Mouse (Mus musculus) megakaryocyte progenitor cell, adult 5-6 weeks (primary cell): ENCODE measurements around the gene Arl15. TPM values are rescaled to one million over a fixed set of nuclear protein-coding genes. Genes with fewer than 3 reads are reported as not detected.
A peak's percentile ranks its signal among the peaks of the same experiment; 100 is the strongest.

Experiments
- ATAC-seq: replicated peaks from 2 replicates; pipeline ENCODE4 v1.8.0; 2016; ENCODE audit warnings: mild to moderate bottlenecking, moderate TSS enrichment, inconsistent platforms; ENCODE audit not compliant: poor library complexity
- total RNA-seq, 2 experiments: library from RNA; stranded (forward) in 1 of 2; stranded (reverse) in 1 of 2; fragments of 157-497, 149-512 nt in 1 of 2; fragments of 200-1000 nt in 1 of 2; gene quantifications; 2 replicates each; pipeline versions ENCODE4 v1.2.3 to v1.2.4; 2015 to 2017

The Arl15 gene
- total RNA-seq, 2 experiments from 2014 or later, result 14.9 to 17.5 TPM

DNA sequence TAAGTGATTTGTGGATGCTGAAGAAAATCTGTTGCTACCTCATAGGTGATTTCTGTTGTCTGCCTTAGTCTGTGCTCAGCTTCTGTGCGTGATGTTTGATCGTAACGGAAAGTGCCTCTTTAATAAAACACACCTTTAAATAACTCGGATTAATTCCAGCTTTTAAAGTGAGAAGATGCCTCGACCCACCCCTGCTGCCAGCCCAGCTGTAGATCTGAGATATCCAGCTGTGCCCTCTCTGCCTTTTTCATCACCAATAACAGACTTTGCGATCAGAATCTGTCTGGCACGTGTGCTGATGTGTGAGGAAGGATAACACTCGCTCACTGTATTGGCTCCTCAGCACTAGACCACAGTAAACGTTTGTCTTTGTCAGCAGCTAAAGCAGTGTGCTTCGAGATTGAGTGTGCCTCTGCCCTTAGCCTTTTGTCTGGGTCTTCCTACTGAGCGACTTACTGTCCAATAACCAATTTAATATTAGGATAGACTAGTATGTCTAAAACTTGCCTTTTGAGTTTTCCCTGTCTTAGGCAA is 117.7 kb downstream of the Arl15 start:
- no peak for ATAC-seq

DNA sequence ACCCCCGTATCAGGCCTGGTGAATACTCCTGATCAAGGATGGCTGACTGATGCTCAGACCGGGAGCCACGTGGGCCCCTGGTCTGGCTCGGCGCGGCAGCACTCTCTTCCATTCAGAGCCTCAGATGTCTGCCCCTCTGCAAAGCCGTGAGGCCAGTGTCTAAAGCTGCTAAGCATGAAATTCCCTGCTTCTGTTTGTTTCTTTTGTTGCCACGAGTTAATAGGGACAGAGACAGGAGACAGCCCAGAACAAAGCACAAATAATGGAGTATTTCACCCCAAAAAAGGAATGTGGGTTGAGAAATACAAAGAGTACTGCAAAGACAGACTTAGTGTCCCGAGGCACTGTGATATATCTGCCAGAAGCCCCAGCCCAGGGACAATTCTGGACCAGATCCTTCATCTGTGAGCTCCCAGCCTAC is 120.3 kb downstream of the Arl15 start:
- no peak for ATAC-seq

DNA sequence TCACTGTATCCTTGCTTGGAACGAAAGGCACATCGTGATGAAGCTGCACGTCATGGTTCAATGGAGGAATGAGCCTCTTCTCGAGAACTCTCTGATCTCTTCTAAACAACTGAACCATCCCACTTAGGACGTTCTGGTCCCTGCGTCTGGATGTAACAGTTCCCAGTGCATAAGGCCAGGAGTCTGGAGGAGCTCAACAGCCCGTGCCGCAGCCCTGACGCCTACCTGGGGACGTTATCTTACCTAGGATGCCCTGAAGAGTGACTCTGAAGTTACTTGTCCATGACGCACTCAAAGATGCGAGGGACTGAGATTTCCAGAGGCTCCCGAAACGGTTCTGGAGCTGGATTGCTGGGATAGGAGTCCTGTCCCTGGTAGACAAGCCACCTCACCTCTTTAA is 121.4 kb downstream of the Arl15 start:
- ATAC-seq, result no peak

DNA sequence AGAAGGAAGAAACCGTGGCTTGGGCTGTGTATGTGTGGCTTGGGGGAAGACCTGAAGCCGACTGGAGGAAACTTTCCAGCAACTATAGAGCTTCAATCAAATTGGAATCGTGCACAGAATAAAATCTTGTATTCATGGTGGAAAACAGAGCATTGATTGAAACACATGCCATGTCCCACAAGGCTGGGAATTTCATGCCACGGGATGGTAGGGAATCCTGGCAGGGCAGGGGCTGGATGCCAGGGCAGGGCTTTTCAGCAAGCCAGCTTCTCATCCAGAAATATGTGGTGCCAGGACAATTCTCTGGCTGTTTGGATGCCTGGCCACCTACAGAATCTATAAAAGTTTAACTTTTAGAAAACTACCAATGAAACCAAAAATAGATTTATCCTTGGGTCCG is 122.5 kb downstream of the Arl15 start:
- no peak for ATAC-seq

DNA sequence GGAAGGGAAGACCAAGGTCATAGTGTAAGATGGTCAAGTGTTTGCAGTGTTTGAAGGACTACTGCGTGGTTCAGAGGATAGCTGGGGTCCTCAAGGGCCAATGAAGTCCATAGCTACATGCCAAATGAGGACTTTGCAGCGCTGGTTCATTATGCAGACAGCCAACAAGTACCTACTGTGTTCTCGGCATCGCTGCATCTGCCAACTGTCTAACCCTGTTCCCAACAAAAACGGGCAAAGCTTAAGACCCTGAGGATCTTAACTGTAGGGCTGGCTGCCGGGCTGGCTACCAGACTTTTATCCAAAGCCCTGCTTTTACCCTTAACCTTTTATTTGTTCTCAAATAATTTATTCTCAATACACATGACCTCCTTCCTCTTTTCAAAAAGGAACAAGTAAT is 123.1 kb downstream of the Arl15 start:
- no peak for ATAC-seq

DNA sequence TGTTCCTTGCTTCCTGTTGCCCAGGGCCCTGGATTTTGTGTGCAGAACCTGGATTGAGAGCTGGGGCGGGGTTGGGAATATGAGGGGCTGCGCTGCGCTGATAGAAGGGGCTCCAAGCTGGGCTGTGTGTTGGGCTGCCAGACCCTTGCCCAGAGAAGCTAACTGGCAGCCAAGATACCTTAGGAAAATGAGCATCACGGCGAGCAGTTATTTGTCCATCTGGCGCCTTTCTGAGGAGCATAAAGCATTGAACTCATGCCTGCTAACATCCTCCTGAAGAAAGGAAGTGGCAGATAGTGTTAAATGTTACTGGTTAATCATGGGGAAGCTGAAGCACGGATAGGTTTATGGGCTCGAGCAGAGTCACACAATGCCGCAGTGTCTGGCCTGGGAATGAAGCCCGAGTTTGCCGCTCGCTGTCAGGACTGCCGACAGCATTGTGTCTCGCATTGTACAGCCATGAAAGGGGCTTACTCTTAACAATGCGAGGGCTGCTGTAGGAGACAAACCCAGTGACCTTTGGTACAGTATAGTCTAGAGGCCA is 123.6 kb downstream of the Arl15 start:
- ATAC-seq, result no peak

DNA sequence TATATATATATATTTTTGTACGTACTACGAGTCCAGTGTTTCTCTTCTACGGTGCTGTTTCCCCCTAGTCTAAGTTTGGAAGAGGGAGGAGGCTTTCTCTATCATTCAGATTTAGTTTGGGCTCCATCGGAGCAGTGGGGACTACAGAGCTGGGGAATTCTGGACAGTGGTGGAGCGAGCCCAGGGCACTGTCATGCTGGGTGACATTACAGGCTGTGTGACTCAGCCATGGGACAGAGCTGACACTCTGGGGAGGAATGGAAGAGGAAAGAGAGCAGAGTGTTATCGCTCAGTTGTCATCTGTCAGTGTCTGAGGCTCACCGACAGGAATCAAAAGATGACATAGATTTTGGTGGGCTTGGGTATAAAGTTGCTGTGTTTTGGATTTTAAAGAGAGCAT is 124.4 kb downstream of the Arl15 start:
- ATAC-seq, result no peak

DNA sequence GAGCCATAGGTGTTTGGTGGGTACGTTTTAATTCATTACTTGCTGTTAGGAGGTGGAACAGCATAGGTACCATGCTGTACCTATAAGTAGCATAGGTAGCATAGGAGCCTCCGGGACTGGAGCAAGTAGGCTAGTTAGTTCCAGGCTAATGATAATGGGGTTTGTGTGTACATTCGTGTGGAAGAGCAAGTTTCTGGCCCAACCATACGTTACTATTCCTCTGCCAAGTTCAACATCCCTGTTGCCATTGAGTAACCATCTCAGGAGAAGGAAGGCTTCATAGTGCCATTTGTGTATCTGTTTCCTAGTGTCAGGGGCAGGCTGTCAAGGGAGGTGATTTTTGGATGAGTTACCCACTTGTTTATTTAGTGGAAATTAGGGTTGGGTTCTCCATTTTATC is 141.4 kb downstream of the Arl15 start:
- ATAC-seq, result no peak

DNA sequence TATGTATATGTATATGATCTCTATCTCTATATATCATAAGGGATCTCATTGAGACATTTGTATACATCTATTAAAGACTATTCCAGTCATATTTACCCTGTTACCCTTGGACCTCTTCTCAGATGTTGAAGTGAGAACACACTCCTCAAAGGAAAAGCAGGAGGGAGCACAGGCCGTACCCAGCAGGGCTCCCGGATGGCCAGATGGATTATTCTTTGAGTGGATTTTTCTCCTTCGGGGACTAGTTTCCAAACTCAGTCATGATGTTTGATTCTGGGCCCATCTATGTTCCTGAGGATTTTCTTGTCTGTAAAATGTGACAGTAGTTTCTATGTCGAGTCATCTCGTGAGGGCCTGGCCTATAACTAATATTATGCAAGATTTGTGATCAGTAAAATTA is 142.9 kb downstream of the Arl15 start:
- ATAC-seq, result no peak

DNA sequence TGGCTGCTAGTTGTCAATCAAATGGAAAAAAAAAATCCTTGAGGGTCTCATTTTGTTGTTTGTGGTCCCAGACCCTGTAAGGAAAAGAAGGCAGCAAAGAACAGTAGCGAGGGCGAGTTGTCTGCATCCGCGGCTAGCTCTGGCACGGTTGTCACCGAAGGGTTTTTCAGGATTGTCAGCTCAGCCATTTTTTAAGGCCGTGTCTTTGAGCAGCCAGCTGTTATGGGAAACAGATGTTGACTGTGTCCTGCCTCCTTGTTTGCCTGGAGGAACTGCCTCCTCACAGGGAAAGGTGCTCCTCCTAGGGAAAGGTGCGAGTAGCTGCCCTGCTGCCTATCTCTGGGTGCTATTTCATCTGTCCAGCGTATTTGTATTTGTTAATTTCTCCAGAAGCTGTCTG is 144.3 kb downstream of the Arl15 start:
- ATAC-seq, result no peak

DNA sequence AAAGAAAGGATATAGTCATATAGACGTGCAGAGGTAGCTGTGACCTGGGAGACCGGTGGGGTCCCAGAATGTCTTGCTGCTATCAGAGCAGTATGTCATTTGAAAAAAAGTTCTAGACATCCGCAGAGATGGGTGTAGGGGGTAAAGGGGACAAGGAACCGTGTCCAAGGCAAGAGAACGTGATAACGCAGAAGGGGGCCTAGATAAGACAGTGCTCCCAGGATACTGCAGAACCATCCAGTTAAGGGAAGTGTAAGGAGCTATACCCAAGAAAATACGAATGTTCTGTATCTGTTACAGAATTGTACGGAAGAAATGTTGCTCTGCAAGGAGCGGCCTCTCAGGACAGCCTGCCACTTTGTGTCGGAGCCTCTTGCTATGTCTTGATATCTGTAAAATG is 144.8 kb downstream of the Arl15 start:
- no peak for ATAC-seq

DNA sequence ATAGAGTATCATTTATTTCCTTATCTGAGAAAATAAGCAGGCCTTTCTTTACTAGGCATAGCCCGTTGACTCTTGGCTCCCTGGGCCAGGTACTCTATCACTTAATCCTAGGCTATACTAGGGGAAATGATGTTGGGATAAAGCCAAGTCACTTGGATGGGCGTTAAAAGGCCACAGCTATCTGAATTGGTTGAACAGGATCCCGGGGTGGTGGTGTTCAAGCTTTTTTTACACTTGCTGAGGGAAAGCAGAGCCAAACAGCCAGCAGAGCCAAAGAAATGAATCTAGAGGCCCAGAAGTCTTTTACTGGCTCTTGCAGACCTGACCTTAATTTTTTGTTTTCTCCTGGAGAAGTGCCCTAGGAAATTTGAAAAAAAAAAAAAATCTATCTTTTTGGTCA is 145.4 kb downstream of the Arl15 start:
- ATAC-seq, result no peak

DNA sequence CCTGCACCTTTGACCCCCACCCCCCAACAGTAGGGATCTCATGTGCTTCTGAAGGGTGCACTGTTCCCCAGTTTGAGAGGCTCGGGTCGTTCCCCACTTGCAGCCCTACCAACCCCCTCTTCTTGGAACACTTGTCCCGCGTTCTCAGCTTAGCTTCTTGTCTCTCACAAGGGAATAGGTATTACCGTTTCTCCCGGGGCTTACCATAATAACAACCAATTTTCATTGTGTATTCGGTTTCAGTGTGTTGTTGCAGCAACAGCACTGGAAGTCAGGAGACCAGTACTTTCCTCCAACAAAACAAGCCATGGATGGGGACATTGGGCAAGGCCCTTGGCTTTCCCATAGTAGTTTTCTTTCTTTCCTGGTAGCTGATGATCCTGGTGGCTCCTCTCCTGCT is 145.8 kb downstream of the Arl15 start:
- no peak for ATAC-seq

DNA sequence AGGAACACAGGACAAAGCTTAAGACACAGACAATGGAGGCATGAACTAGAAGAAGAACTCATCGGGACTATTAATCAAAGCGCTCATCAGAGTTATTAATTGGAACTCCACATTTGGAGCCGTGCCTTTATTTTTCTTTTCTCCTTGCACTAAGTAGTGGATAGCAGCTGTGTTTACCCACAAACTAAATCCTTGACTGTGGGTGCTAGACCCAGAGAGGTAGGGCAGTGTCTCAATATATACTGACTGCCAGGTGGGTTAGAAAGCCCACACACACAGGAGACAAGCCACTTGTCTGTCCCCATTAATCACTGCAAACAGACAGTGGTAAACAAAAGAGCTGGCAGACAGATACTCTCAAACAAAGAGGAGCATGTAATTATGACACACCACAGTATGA is 147.6 kb downstream of the Arl15 start:
- ATAC-seq, result no peak

DNA sequence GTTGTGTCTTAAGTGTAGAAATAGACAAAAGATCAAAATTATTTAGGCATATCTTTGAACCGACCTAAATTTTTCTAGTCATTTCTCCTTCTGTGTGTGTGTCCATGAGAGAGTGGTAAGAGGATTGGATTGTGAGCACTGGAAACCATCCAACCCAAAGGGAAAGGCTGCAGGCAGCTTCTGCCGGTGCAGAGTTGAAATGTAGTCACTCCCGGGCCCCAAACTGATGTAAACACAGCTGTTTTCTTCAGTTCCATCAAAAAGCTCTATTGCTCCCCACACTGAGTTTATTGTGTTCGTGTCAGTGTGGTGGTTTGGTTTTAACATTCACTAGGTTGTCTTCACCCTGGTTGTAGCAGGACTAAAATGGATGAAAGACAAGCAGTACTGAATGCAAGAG is 153.2 kb downstream of the Arl15 start:
- ATAC-seq, result no peak

DNA sequence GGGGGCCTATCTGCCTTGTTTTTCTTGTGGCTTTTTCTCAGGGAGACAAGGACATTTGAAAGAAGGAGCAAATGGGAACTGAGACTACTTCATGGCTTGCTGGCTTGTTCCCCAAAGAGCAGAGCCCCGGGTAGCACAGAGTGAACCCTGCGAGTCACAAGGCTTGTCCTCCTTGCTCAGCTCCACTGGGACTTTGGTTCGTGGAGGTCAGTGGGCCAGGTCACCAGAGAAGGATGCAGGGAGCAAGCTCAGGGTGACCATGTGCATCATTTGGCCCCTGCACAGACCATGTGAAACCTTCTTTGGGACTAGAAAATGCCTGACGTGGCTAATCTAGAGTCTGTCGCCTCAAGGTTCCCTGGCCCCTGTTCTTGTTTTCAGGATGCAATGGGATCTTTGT is 155.4 kb downstream of the Arl15 start:
- ATAC-seq, result 0 out of 2 replicates have a peak, but pooled peaks have one; percentile 29

DNA sequence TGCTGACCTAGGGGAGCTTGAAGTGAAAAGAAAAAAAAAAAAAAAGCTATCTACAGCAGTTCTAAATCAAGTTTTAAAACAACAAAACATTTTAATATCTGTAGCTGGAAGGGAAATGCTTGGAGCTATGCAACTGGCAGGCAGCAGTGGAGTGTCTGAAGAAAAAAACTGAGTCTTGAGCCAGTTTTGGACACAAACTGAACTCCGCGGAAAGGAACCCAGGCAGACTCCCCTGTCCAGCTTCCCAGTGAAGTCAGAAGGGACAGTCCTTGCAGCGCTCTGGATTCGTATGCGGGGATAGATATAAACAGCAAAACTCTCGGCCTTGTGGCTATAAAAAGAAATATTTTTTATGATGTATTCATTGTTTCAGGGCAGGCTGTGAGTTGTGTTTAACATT is 155.8 kb downstream of the Arl15 start:
- no peak for ATAC-seq

DNA sequence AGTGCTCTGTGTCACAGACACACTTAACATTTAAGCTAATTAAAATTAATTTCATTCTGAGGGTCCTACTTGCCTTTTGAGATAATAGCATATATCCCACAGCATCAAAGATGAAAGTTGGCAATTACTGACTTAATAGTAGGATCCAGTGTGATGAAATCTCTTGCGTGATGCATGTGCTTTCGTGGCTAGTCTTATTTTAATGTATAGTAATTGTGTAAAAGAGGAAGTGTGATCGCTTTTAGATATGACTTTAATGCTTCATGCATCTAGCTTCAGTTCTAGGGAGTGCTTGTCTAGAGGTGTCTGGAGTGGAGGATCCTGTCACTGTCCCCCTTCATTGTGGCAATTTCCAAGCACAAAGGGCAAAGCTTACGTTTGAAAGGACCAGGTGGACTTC is 163.1 kb downstream of the Arl15 start:
- peak; percentile 90 for ATAC-seq

DNA sequence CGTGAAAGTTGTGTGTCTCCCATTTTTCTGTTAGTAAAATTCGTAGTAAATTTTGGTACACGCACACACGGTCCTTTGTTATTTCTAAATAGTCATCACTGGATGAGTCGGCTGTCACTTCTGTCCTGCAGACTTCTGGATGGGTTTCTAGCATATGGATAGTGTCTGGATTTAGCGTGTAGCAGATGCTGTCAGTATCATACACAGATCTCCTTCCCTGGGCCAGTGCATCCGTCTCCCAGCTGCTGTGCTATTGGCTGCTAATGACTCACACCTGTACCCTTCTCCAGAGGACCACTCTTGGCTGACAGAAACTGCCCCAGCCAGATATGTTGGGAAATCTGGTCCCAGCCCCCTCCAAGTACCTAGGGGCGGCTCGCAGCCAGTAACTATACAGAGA is 170.6 kb downstream of the Arl15 start:
- no peak for ATAC-seq

DNA sequence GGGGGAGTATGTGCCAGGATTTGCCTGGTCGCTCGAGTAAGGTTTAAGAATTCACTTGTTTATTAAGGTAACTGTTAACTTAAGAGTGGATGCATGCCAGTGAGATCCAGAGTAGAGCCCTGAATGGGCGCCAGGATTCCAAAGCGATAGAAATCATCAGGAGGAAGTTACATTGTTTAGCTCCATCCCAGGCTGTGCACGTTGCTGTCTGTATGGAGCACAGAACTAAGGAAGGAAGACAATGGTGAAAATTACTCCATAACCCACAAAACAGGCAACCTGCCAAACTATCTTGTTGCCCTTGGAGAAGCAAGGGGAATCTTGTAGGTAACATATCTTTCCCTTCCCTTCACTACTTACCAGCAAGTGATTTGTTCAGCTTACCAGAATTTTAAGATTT is 176.4 kb downstream of the Arl15 start:
- peak; percentile 76 for ATAC-seq

DNA sequence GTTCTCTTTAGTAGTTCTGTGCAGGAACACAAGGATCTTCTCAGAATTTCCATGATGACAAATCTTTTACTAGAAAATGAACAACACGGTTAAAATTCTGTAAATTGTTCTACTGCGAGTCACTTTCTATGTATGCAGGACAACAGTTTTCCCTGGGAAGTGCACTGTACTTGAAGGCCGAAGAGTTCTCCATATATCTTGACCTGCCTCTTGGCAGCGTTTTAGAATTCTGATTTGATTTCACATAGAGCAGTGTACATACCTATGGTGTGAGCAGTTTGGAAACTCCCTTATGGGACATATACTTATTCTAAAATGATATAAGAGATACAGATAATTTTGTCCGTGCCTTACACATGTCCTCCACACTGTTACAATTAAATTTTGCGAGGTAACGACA is 178.1 kb downstream of the Arl15 start:
- no peak for ATAC-seq

DNA sequence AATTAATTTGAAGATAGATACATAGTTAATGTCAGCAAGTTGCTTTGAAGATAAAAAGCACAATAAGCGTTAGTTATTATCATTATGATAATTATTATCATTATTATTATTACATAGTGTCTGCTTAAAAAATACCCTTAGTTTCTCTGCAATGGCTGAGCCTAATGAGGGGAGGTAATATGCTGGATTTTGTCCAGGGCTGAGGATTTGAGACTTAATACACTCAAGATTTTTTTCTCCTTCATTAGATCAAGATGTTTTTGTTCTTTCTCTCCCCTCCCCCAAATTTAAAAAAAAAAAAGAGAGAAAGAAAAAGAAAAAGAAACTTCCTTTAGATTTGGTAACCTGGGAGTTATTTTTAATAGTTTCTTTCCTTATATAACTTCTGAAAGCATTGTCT is 180.6 kb downstream of the Arl15 start:
- ATAC-seq, result no peak

DNA sequence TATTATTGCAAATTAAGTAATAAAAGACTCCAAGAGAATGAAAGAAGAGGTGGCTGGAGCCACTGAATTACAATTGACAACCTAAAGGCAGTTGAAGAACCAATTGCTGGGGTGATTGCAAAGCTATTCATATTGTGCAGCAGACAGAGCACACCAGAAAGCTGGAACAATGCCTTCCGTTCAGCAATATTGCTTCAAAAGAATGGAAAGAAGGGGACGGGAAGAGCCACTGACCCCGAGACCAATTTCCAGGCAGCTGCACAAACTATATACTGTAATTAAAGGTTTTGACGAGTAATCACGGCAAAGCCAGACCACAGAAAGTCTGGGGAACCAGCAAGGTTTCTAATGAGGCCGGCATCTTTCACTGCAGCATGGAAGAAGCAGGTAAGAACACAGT is 181.4 kb downstream of the Arl15 start:
- no peak for ATAC-seq

DNA sequence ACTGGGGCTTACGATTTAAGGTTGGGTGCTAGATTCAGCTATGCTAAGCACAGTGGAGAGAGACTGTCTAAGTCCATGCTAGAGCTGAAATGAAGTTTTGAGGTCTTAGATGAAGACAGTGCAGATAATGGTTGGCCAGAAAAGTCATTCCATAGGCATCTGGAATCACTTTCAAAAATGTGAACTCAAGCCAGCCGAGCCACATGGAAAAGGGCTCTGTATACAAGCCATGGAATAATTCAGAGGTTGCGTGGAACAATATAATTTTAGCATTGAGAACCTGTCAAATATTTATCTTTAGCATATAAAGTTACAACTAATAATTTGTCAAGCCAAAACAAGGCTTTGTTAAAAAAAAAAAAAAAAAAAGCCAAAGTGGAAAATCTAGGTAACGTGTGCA is 182.6 kb downstream of the Arl15 start:
- ATAC-seq, result no peak
